Mouse (Mus musculus) urinary bladder, postnatal 4 days (tissue): ENCODE measurements at regions not wholly inside any gene's neighbourhood (a gene's known extent, or its start where the extent isn't known, plus 50 kb on each side); places are given as distances from the start of the nearest gene placed in this dataset.
"Not testable (repeated sequence)": the region's sequence is repeated elsewhere in the genome, so short reads cannot be mapped to it uniquely, and the experiment has no call there.

Experiments
- DNase-seq, 2 experiments: peaks; one replicate each; pipeline ENCODE4 v3.0.0; 2021 to 2022; ENCODE audit warnings: low spot score in 2 of 2

- no peak for DNase-seq
Observed at GRCm38 (mm10) chr7:95955119-95955518, 215.9 kb upstream of the Tenm4 start.

- DNase-seq, result no peak
Observed at GRCm38 (mm10) chr7:95959068-95959467, 212.0 kb upstream of the Tenm4 start.

- DNase-seq, result no peak
Observed at GRCm38 (mm10) chr7:95971863-95972262, 199.2 kb upstream of the Tenm4 start.

- no peak for DNase-seq
Observed at GRCm38 (mm10) chr7:95974085-95974484, 197.0 kb upstream of the Tenm4 start.

GRCm38 (mm10) chr7:95991250-95992032, 179.6 kb upstream of the Tenm4 start:
- no peak for DNase-seq

- no peak for DNase-seq
Observed at GRCm38 (mm10) chr7:95992033-95992516, 179.0 kb upstream of the Tenm4 start.

GRCm38 (mm10) chr7:95992521-95992920, 178.5 kb upstream of the Tenm4 start:
- no peak for DNase-seq

GRCm38 (mm10) chr7:95997190-95997589, 173.9 kb upstream of the Tenm4 start:
- no peak for DNase-seq

GRCm38 (mm10) chr7:95999189-95999588, 171.9 kb upstream of the Tenm4 start:
- DNase-seq, result no peak

GRCm38 (mm10) chr7:96002401-96002800, 168.6 kb upstream of the Tenm4 start:
- no peak for DNase-seq

- DNase-seq, result no peak
Observed at GRCm38 (mm10) chr7:96006299-96006698, 164.7 kb upstream of the Tenm4 start.

- DNase-seq, result no peak
Observed at GRCm38 (mm10) chr7:96013008-96013407, 158.0 kb upstream of the Tenm4 start.

GRCm38 (mm10) chr7:96017112-96017884, 153.7 kb upstream of the Tenm4 start:
- no peak for DNase-seq

- no peak for DNase-seq
Observed at GRCm38 (mm10) chr7:96024048-96024447, 147.0 kb upstream of the Tenm4 start.

- DNase-seq, result no peak
Observed at GRCm38 (mm10) chr7:96026781-96027418, 144.1 kb upstream of the Tenm4 start.

GRCm38 (mm10) chr7:96033636-96034035, 137.4 kb upstream of the Tenm4 start:
- DNase-seq, result no peak

GRCm38 (mm10) chr7:96035456-96035855, 135.6 kb upstream of the Tenm4 start:
- no peak for DNase-seq

GRCm38 (mm10) chr7:96039628-96040027, 131.4 kb upstream of the Tenm4 start:
- DNase-seq, result no peak

GRCm38 (mm10) chr7:96041806-96042205, 129.2 kb upstream of the Tenm4 start:
- DNase-seq, result no peak

GRCm38 (mm10) chr7:96051631-96052030, 119.4 kb upstream of the Tenm4 start:
- DNase-seq, result no peak

- not testable (repeated sequence) for DNase-seq
Observed at GRCm38 (mm10) chr7:96061599-96061998, 109.4 kb upstream of the Tenm4 start.

GRCm38 (mm10) chr7:96078511-96078910, 92.5 kb upstream of the Tenm4 start:
- no peak for DNase-seq
